Mouse (Mus musculus) megakaryocyte, embryonic 14.5 days (primary cell): Measurements from ENCODE around the gene Gm49384.

Source experiments
- FLI1 ChIP-seq: IDR thresholded peaks from 2 replicates; pipeline ENCODE4 v1.6.1; 2012; ENCODE audit warnings: low read length, inconsistent platforms, mixed read lengths
- GATA1 ChIP-seq: IDR thresholded peaks from 3 replicates; pipeline ENCODE4 v1.6.1; 2012; ENCODE audit warnings: mixed read lengths, low read length, inconsistent platforms, borderline replicate concordance

GRCm38 (mm10) chr12:69190074-69190473 is 14.0 kb downstream of the Gm49384 start:
- no peak for TF ChIP-seq GATA1
- no peak for TF ChIP-seq FLI1
